Mouse (Mus musculus) MEL-GATA-1-ER (cell line): ENCODE results near the gene P4hb.

ENCODE experiments used
- DNase-seq: peaks from one replicate; pipeline ENCODE4 v3.0.0-alpha.2; 2012; ENCODE audit warnings: low read depth; ENCODE audit errors: extremely low read depth

Gene P4hb

GRCm38 (mm10) chr11:120572752-120573584 lies at the start of gene P4hb:
Gene P4hb (minus strand): TSS chr11:120573253.
- DNase-seq = peak; percentile 98

GRCm38 (mm10) chr11:120622805-120623204 lies 49.8 kb upstream of the P4hb start:
- no peak for DNase-seq

DNA sequence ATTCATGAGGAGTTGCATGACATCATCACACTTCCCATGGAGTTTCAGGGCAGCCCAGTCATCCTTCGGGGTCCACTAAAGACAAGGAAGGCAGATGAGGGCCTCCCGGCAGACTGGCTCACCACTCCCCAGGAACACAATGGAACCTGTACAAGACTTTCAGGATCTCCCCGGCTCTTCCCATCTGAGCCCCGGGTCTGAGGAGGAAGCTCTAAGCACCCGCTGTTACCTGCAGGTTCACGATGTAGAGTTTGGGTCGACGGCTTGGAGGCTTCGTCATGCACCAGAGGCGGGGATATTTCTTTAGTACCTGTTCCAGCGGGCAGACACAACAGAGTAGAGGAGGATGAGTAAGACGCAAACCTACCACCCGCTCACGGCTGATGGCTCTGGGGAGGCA lies 47.1 kb upstream of the P4hb start:
- no peak for DNase-seq

GRCm38 (mm10) chr11:120618619-120619535 lies 45.8 kb upstream of the P4hb start:
- DNase-seq = no peak

DNA sequence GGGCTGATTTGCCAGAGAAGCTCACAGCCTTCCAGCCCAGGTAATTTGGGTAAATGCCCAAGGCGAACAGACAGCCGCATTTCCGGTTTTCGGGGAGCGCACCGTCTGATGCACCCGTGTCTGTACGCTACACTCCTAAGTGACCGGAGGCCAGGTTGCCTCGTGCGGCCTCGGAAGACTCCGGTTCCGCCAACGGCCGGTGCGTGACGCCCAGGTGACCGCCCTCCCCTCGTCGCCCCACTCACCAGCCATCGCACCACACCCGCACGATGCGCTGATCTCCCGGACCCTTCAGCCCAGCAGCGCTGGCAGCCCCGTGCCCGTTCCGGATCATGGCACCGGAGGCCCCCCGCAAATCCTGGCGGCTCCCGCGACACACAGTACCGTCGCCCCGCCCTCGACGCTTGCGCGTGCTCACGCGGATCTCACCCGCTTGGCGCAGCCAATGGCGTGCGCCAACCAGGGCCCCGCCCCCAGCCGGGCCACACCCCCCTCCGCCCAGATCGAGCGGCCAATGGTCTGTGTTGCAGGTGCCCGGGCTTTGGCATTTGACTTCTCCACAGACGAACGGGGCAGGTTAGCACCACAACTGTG lies 44.6 kb upstream of the P4hb start, which contains the start of gene Pcyt2:
Pcyt2 (minus strand) TSS at position 418 of the 594 bp plus-strand sequence.
- DNase-seq = peak; percentile 74

DNA sequence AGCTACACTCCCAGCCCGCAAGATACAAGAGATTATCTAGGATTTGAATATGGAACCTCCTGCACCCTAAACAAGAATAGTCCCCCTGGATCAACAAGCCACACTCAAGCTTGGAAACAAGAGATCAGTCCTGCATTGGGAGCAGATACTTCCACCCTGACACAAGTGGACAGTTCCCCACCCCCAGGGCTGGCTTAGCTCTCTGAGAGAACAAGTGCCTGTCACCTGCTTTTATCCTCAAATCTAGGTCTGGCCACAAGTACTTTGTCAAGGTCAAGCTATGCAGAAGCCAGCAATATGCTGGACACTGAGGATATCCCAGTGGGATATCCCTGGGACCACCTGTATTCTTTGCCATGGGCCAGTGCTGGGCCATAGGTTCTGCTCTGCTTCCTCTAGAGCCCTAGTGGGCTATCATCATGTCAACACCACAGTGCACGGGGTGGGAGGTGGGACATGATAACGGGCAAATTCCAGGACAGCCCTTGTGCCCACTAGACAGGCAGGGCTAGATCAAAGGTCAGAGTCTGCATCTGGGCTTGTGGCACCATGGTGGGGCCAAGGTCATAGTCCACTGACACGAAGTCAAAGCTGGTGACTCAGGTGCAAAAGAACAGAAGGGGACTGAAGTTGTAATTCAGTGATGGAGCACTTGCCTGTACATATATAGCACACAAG lies 43.7 kb upstream of the P4hb start:
- no peak for DNase-seq

DNA sequence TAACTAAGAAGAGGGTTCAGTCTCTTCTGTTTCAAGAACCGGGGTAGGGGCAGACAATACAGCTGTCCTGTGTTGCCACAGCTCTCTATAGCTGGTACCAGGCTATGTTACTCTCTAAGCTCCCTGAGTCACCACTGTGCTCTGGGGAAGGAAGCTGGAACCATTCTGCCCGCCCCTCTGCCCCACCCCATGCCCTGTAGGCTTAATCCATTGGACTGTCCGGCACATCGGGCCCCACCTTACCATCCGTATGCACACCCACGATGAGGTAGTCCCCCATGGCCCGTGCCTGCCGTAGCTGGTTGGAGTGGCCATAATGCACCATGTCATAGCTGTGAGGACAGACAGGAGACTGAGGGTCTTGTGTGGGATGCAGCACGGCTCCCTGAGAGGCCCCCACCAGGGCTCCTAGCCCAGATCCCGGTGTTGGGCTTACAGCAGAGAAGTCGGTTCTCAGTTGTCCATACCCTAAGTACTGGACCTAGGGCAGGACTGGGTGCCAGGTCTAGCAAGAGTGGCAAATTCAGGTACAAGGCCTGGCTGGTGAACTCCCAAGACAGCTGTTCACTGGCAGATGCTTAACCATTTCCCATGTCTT lies 42.7 kb upstream of the P4hb start:
- no peak for DNase-seq

DNA sequence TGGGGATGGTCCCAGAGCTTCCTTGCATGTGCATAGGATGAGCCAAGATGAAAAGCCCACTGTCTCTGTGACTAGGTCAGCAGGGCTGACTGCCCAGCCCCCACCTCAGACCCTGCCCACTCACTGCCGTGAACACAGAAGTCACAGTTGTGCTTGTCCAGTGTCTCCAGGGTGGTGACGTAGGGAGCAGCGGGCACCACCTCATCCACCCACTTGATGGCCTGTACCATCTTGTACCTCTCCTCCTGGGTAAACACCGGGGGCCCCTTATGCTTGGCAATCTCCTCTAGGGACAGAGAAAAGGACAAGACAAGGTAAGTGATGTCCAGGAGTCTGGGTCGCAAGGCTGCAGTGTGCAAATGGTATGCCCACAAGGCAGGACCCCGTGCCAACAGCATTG lies 42.1 kb upstream of the P4hb start:
- DNase-seq = no peak

GRCm38 (mm10) chr11:120613976-120614375 lies 40.9 kb upstream of the P4hb start:
- DNase-seq = no peak

- DNase-seq = no peak
Observed at GRCm38 (mm10) chr11:120613481-120613972, 40.5 kb upstream of the P4hb start.

DNA sequence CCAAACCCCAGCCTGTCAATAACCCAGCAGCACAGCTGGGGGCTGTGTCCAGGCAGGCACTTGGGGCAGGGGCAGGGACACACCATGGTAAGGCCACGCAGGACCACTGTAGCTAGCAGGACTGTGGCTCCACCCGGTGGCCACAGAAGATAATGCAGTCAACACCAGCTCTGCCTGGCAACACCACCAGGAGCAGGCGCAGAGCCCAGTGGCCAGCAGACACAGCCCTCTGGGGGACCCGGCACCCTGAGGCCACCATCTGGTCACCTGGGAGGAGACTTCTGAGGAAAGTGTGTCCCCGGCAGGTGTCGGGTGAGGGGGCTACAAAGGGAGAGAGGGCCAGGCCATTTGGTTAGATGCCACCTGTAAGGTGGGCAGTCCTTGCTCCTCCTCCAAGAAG lies 39.7 kb upstream of the P4hb start:
- DNase-seq = no peak

DNA sequence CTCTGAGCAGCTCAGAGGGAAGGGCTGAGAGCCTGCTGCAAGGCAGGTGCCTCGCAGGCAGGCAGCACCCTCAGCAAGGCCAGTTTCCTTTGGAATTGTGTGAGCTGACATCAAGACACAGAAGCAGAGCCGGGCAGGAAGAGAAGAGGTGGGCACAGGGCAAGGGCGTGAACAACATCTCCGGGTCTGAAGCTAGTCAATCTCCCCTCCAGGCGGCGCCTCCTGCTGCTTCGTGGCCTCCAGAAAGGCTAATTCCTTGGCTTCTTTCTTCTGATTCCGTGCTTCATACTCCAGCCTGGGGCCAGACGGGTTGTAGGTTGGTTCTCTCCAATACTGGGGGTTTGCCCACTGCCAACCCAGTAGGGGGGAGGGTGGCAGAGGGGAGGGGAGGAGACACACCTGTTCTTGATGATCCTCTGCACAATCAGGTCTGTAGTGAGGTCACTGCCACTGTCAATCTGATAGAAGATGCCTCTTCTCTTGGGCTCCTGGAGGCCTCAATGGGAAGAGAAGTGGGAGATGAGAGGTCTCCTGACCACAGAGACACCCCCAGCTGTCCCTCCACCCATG lies 37.5 kb upstream of the P4hb start:
- no peak for DNase-seq

DNA sequence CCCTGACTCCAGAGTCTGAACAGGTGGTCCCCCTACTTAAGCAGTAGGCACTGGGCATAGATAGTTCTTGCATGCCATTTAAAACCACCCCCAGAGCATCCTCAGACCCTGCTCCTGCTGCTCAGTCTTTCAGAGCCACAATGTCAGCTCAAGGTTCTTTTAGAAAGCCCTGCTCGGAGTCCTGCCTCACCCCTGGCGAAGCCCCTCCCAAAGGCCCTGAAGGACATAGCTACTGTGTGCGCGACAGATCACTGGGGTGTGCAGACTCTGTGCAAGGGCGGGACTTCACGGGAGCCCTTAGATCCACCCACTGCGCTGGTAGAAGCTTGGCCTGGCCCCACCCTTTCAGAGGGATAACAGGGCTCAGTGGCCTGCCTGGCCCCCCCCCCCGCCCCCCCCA lies 36.2 kb upstream of the P4hb start:
- DNase-seq = no peak

GRCm38 (mm10) chr11:120608241-120609034 lies 35.4 kb upstream of the P4hb start, which contains the start of gene Npb:
Gene Npb (plus strand): TSS chr11:120608477.
- DNase-seq = no peak

DNA sequence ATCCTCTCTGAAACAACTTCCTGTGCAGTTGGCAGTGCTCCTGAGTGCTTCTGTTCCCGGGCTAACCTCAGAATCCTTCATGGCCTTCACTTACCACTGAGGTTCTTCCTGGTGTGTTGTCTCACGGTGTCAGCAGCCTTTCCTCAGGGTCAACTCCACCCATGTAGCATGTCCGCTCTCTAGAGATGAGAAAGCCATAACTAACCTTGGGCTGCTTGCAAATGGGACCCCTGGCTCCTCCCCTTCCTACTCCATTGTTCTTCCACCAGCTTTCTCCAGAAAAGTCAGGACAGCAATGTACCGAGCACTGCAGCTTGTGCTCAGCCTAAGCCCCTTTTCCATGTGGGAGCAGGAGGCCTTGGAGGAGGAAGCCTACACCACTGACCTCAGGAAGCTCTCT lies 33.7 kb upstream of the P4hb start:
- DNase-seq = no peak

DNA sequence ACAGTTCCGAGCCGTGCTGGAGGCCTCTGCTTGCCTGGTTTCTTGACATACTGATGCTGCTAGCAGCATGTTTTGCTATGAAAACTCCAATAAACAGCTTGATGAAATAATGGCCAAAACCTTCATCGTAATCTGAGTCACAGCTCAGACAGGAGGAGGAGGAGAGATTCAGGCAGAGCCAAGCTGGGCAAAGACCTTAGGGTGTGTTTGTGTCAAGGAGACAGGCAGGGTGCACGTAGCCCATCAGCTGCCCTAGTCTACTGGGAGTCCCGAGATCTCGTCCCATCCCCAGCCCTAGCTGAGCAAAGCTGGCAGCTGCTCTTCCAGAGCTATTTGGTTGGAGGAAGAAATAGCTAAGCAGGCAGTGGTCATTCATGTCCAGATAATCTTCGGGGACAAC lies 32.6 kb upstream of the P4hb start:
- no peak for DNase-seq

DNA sequence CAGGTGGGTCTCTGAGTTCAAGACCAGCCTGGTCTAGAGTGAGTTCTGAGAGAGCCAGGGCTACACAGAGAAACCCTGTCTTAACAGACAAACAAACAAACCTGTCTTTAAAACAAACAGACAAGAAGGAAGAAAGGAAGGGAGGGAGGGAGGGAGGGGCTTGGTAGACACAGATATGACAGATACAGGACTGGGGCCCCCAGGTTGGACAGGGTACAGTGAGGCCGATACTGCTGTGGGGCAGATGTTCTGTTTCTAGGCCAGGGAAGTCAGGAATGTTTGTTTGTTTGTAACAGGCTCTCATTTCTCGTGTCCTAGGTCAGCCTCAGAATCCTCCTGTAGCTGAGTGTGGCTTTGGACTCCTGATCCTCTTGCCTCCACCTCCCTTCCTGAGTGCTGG lies 30.5 kb upstream of the P4hb start:
- no peak for DNase-seq

DNA sequence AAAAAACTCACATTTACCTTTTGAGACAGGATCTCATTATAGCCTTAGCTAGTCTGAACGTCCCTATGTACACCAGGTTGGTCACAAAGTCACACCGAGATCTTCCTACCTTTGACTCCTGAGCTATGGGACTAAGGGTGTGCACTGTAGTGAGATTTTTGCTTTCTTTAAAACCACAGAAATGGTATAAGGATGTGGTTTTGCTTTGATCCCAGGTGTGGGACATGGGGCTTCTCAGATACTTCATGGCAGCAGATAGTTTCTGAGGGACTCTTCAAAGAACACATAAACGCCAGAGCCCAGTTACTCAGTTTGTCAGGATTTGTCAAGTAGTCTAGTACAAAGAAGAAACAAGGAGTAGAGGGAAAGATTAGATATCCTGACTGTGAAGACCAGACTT lies 27.7 kb upstream of the P4hb start:
- DNase-seq = no peak

- DNase-seq = no peak
Observed at GRCm38 (mm10) chr11:120598990-120599549, 26.0 kb upstream of the P4hb start.
